Mouse (Mus musculus) hindbrain, postnatal 0 days (tissue): ENCODE data around the gene Apoa4. TPM values are rescaled to one million over a fixed set of nuclear protein-coding genes. Genes with fewer than 3 reads are reported as not detected.

ENCODE experiments used
- ATAC-seq: fragments of 200-750 bp; cut with Nextera tagmentation; 2 replicates; pipeline ENCODE4 v1.8.0; 2017; ENCODE audit warnings: mild to moderate bottlenecking, moderate TSS enrichment, moderate library complexity
- DNase-seq: peaks from one replicate; pipeline ENCODE4 v3.0.0-alpha.2; 2015; ENCODE audit warnings: low spot score
- H3K27ac ChIP-seq: fragments of 300-500 bp; sonication (generic); 2 replicates; pipeline ENCODE4 v1.5.1; 2014; ENCODE audit warnings: mild to moderate bottlenecking
- H3K27me3 ChIP-seq: fragments of 300-500 bp; sonication (generic); 2 replicates; pipeline ENCODE4 v1.6.1; 2014; ENCODE audit warnings: low read length, mixed read lengths; ENCODE audit not compliant: insufficient read depth
- H3K36me3 ChIP-seq: fragments of 300-500 bp; sonication (generic); 2 replicates; pipeline ENCODE4 v1.6.1; 2014; ENCODE audit warnings: low read length, mixed read lengths; ENCODE audit not compliant: insufficient read depth
- H3K4me1 ChIP-seq: fragments of 300-500 bp; sonication (generic); 2 replicates; pipeline ENCODE4 v1.6.1; 2014; ENCODE audit warnings: antibody characterized with exemption, low read length, mixed read lengths; ENCODE audit not compliant: insufficient read depth
- H3K4me2 ChIP-seq: fragments of 300-500 bp; sonication (generic); 2 replicates; pipeline ENCODE4 v1.6.1; 2014; ENCODE audit warnings: low read depth, mild to moderate bottlenecking, low read length, moderate library complexity, mixed read lengths
- H3K4me3 ChIP-seq: fragments of 300-500 bp; sonication (generic); 2 replicates; pipeline ENCODE4 v1.5.1; 2014; ENCODE audit warnings: low read length
- H3K9ac ChIP-seq: fragments of 300-500 bp; sonication (generic); replicated peaks from 2 replicates; pipeline ENCODE4 v1.6.1; 2014; ENCODE audit warnings: mild to moderate bottlenecking, low read length, moderate library complexity, mixed read lengths
- H3K9me3 ChIP-seq: fragments of 300-500 bp; sonication (generic); 2 replicates; pipeline ENCODE4 v1.6.1; 2016; ENCODE audit warnings: low read length, mixed read lengths
- CTCF ChIP-seq: IDR thresholded peaks from 2 replicates; pipeline ENCODE4 v1.5.1; 2016; ENCODE audit warnings: antibody characterized with exemption, control low read depth, low read depth
- WGBS: fragments of 180-500 bp; shearing (Covaris S2); extraction: QIAGEN DNeasy Blood & Tissue Kit; methylation state at CpG from one replicate; pipeline ENCODE4 v1.1.7; 2014; 5-methylcytosine and 5-hydroxymethylcytosine counted together
- polyA plus RNA-seq: library from polyadenylated mRNA; unstranded; fragments of >200 nt; fragmentation: Nextera tagmentation; extraction: Ambion mirVana; gene quantifications from 2 replicates; pipeline ENCODE4 v1.2.1, GENCODE M21; 2015
- total RNA-seq: library from RNA; depleted of rRNA; stranded (reverse); fragments of >200 nt; gene quantifications from 2 replicates; pipeline ENCODE4 v1.2.3, GENCODE M21; 2014; rRNA removed

Gene Apoa4
- total RNA-seq = not detected in 2 replicates
- polyA plus RNA-seq = not detected in 2 replicates

DNA sequence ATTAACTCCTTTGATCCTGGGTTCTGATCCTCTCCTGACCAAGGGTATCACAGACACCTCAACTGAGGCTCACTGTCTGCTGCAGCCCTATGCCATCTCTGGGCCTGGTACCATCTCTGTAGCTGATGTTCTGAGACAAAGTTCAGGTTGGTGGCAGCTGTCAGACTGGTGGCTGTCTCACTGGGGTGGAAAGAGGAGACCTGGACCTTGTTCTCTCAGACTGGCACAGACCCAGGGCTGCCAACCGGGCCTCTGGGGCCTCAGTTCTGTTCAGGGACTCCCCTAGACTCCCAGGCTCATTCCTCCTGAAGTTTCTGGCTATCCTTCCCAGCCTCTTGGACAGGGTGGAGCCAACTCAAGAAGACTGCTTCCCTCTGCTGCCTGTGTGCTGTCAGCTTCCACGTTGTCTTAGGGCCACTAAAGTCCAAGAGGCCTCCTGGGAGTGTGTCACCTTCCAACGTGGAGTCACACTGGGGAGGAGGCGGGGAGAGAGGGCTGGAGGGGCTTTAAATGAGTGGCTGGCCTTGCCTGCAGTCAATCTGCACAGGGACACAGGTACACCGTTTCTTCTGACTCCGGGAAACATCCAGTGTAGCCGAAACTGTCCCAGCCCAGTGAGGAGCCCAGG lies at the start of gene Apoa4:
TSS of gene Apoa4 (plus strand) at position 171 of the 628 bp plus-strand sequence.
- no peaks in the 10 kb centered on the region for H3K9me3 ChIP-seq
- no peak for ATAC-seq
- H3K4me3 ChIP-seq = no peak within 1 kb of the TSS
- no peak within 1 kb of the TSS for H3K27ac ChIP-seq
- no peak for TF ChIP-seq CTCF
- no peak within 1 kb of the TSS for H3K4me2 ChIP-seq
- no peak for DNase-seq
- H3K9ac ChIP-seq = no peak within 1 kb of the TSS
- no peaks in the 10 kb centered on the region for H3K4me1 ChIP-seq
- no peaks in the 10 kb centered on the region for H3K36me3 ChIP-seq
- H3K27me3 ChIP-seq = no peaks in the 10 kb centered on the region
- 65% methylated on average over 7 of the region's 7 CpGs for WGBS

DNA sequence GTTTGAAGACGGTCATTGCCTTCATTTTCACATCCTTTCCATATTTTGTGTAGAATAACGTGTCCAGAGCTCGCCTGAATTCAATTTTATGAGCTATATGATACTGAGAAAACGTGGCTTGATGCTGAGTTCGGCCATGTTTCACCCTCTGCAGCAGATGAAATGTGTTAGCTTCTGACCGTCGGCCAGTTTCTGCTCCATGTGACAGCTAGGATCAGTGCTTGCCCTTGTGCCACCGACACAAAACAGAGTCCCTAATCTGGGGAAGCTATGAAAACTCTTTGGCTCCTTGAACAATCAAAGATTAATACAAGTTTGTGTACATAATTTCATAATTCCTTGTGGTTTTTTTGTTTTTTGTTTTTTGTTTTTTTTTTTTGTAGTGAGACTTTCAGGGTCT lies 49.3 kb upstream of the Apoa4 start:
- 70% methylated on average over 8 of the region's 8 CpGs for WGBS

DNA sequence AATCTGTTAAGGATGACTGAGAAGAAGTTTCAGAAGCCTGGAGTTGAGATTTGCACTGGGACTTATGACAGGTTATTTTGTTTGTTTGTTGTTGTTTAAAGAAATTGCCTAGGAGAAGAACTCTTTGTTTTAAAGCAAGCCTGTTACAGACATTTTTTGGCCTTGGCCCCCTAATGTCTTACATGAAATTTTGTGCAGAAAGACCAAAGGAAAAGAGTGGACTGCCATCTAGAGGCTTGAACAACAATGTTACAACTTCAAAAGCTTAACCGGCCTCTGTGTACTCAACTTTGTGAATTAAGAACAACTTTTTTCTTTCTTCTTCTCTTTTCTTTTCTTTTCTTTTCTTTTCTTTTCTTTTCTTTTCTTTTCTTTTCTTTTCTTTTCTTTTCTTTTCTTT lies 48.9 kb upstream of the Apoa4 start:
- DNase-seq (peak; percentile 88), ATAC-seq (no peak)
- 9% methylated on average over 1 of the region's 1 CpGs for WGBS
- Histone ChIP-seq H3K27ac (no peak overlapping the region), H3K4me1 (no peaks in the 10 kb centered on the region), H3K4me2 (no peak overlapping the region), H3K9ac (no peak overlapping the region), H3K4me3 (no peak overlapping the region), H3K27me3 (no peaks in the 10 kb centered on the region), H3K9me3 (no peaks in the 10 kb centered on the region), H3K36me3 (peaks cover 15% of the 10 kb centered on the region; the same call in 1 of the 2 replicates)
- peak; percentile 73 for TF ChIP-seq CTCF

More for the DNA sequence above, 49.3 kb upstream of the Apoa4 start:
- Histone ChIP-seq H3K4me3 (no peak overlapping the region), H3K9ac (no peak overlapping the region), H3K9me3 (no peaks in the 10 kb centered on the region), H3K4me2 (no peak overlapping the region), H3K27ac (no peak overlapping the region), H3K4me1 (no peaks in the 10 kb centered on the region), H3K36me3 (peaks cover 11% of the 10 kb centered on the region; the same call in 1 of the 2 replicates), H3K27me3 (no peaks in the 10 kb centered on the region)
- DNase-seq = no peak
- no peak for ATAC-seq
- TF ChIP-seq CTCF = no peak

DNA sequence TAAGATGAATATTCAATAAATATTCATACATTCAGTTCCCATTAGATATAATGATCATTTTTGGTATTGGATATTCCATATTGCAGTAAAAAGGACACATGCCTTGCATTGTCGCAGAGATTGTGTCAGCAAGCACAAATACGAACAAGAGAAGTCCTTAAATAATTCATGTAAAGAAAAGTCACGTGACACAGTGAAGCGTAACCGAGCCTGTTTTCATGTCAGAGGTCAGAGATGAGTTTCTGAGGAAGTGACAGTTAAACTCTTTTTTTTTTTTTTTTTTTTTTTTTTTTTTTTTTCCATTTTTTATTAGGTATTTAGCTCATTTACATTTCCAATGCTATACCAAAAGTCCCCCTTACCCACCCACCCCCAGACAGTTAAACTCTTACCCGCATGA lies 47.9 kb upstream of the Apoa4 start:
- Histone ChIP-seq H3K27me3 (no peaks in the 10 kb centered on the region), H3K36me3 (peaks cover 23% of the 10 kb centered on the region; the same call in 1 of the 2 replicates)

DNA sequence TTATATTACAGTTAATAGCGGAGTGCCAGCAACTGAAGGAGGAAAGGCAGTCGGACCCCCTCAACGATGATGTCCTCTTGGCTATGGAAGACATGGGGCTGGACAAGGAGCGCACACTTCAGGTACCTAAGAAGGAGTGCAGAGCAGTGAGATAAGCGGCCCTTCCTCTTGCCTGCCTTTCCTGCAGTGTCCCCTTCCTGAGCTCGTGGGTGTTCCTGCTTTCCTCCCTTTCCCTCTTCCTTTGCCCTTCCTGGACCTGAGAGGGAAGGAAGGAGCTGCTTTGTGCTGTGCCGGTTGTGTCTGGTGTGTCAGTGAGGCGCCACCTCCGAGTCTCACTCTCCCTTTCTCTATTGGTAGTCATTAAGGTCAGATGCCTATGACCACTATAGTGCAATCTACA lies 45.7 kb upstream of the Apoa4 start:
- Histone ChIP-seq H3K9me3 (no peaks in the 10 kb centered on the region), H3K4me2 (no peak overlapping the region), H3K4me1 (no peaks in the 10 kb centered on the region), H3K27ac (no peak overlapping the region), H3K36me3 (peaks cover 36% of the 10 kb centered on the region), H3K4me3 (no peak overlapping the region), H3K9ac (no peak overlapping the region), H3K27me3 (no peaks in the 10 kb centered on the region)
- no peak for TF ChIP-seq CTCF
- no peak for ATAC-seq
- 91% methylated on average over 9 of the region's 9 CpGs for WGBS
- DNase-seq = no peak

More for the DNA sequence above, 47.9 kb upstream of the Apoa4 start:
- Histone ChIP-seq H3K9me3 (no peaks in the 10 kb centered on the region), H3K4me1 (no peaks in the 10 kb centered on the region), H3K27ac (no peak overlapping the region), H3K4me3 (no peak overlapping the region), H3K4me2 (no peak overlapping the region), H3K9ac (no peak overlapping the region)
- ATAC-seq (no peak), DNase-seq (no peak)
- 71% methylated on average over 6 of the region's 6 CpGs for WGBS
- TF ChIP-seq CTCF = no peak

DNA sequence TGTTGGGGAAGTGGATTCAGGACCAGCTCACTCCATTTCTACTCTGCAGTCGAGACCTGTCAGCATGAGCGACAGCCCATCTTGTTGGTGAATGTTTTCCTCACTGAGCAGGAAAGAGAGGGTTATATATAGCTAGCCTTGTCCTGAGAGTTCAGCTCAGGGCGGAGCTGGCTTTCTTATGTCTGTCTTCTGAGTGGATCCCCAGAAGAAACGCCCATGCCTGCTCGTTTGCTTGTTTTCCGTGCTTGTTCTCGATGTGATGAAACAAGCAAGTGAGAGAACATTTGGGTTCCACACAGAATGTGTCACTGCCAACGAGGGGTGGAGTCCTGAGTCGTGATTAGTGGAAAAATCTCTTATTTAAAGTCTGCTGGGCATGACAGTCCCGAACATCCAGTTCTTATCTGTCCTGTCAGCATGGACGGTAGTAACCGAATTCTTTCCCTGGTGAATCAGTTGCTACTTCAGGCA lies 43.8 kb upstream of the Apoa4 start:
- no peak overlapping the region for H3K4me3 ChIP-seq
- H3K4me1 ChIP-seq = no peaks in the 10 kb centered on the region
- DNase-seq (no peak), ATAC-seq (no peak)
- no peak for TF ChIP-seq CTCF
- WGBS = 82% methylated on average over 12 of the region's 12 CpGs
- H3K9ac ChIP-seq = no peak overlapping the region
- H3K9me3 ChIP-seq = no peaks in the 10 kb centered on the region
- no peak overlapping the region for H3K27ac ChIP-seq
- H3K27me3 ChIP-seq = no peaks in the 10 kb centered on the region
- H3K36me3 ChIP-seq = peaks cover 47% of the 10 kb centered on the region
- no peak overlapping the region for H3K4me2 ChIP-seq

DNA sequence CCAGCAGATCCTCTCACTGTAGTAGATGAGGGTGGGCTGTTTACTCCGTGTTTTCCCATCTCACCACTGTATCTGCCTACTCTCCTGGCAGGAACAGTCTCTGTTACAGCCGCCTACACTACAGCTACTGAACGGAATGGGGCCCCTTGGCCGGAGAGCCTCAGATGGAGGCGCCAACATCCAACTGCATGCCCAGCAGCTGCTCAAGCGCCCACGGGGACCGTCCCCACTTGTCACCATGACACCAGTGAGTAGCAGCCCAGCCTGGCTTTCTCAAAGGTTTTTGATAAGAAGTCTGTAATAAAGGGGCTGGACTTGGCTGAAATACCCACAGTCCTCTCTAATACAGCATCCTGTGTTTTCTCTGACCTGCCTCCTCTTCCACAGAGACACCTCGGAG lies 42.0 kb upstream of the Apoa4 start:
- Histone ChIP-seq H3K9me3 (no peaks in the 10 kb centered on the region), H3K9ac (no peak overlapping the region), H3K4me1 (no peaks in the 10 kb centered on the region), H3K4me2 (no peak overlapping the region), H3K36me3 (peaks cover 58% of the 10 kb centered on the region), H3K27ac (no peak overlapping the region), H3K27me3 (no peaks in the 10 kb centered on the region), H3K4me3 (no peak overlapping the region)
- 73% methylated on average over 9 of the region's 9 CpGs for WGBS
- DNase-seq (no peak), ATAC-seq (0 out of 2 replicates have a peak, but pooled peaks have one; percentile 45)
- no peak for TF ChIP-seq CTCF
